In the genomic region with DNA sequence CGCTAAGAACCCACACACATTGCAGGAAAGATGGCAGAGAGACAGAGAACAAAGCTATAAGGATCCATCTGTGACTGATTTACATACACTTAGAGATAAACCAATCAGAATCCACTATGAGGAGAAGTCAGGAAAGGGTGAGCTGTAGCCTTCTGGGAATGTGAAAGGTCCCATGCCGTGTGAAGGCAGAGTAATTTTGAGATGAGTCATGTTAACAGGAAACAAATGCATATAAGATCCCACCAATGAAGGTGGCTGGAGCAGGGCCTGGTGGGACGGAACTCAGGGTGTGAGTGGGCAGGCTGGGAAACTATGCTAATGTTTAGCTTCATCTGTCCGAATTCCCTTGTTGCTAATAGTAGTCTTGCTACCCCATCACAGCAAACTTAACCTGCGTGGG, we compare ENCODE assay signal across 24 mouse cellular contexts.
DNase-seq lines count a peak whose midpoint lies in the region; ATAC-seq and TF ChIP-seq lines count a peak whose summit lies in the region.
"Had no signal": no experiment of that assay in that cellular context is flagged by ENCODE, and none has a peak within 500 bp of the region (broad histone marks: within the 10 kb centered on the region; RNA-seq: fewer than 3 reads in every experiment).

No protein-coding gene starts in this region.

- intact Hi-C loops in left cerebral cortex, adult 2 months (cut with DNase I) = loop anchor here (5.0 kb wide), 1 partner anchor 84 kb away; no protein-coding TSS in a partner anchor
- intact Hi-C loops in left cerebral cortex, postnatal 4 days (cut with DNase I) = no loop called here

- TF ChIP-seq CTCF in left cerebral cortex, adult 2 months (IDR thresholded peaks at IDR 0.05) = no peak

- no peaks in the 10 kb centered on the region for H3K27me3 ChIP-seq in myocyte (ENCODE audit: control insufficient read depth, insufficient read depth, insufficient read length)
- H3K27me3 ChIP-seq in heart, embryonic 11.5 days (ENCODE audit: control insufficient read depth, insufficient read depth, low read length) = no peaks in the 10 kb centered on the region
- H3K27me3 ChIP-seq: embryonic facial prominence, embryonic 15.5 days; forebrain, embryonic 12.5 days; hindbrain, embryonic 12.5 days; hindbrain, embryonic 15.5 days; Patski had no signal

- H3ac ChIP-seq in myocyte (ENCODE audit: control insufficient read depth, insufficient read length) = no peak overlapping the region

- no peaks in the 10 kb centered on the region for H3K79me2 ChIP-seq in myocyte (ENCODE audit: control insufficient read depth, insufficient read depth)

- no peak overlapping the region for H3K9ac ChIP-seq in heart, embryonic 11.5 days (ENCODE audit: low read depth, low read length)
- H3K9ac ChIP-seq: embryonic facial prominence, embryonic 15.5 days; forebrain, embryonic 12.5 days; hindbrain, embryonic 12.5 days; hindbrain, embryonic 15.5 days had no signal

- no peaks in the 10 kb centered on the region for H3K9me3 ChIP-seq in heart, embryonic 11.5 days (replicated peaks; ENCODE audit: control insufficient read depth, low read length)
- H3K9me3 ChIP-seq: embryonic facial prominence, embryonic 15.5 days; forebrain, embryonic 12.5 days; heart, embryonic 10.5 days; hindbrain, embryonic 12.5 days; hindbrain, embryonic 15.5 days had no signal

- WGBS in heart, embryonic 11.5 days (ENCODE audit: insufficient replicate concordance) = 72% methylated on average over 5 of the region's 5 CpGs

- ATAC-seq in cerebellum, adult (ENCODE audit: insufficient number of reproducible peaks, low FRiP score, low TSS enrichment) = no peak
- ATAC-seq in heart, embryonic 11.5 days (replicated peaks; ENCODE audit: insufficient number of reproducible peaks, low FRiP score, low TSS enrichment) = no peak
- ATAC-seq: Patski had no signal

- H3K36me3 ChIP-seq in myocyte (ENCODE audit: control insufficient read depth, insufficient read depth) = no peaks in the 10 kb centered on the region
- no peaks in the 10 kb centered on the region for H3K36me3 ChIP-seq in heart, embryonic 11.5 days (ENCODE audit: control insufficient read depth, insufficient read depth, low read length)
- H3K36me3 ChIP-seq: embryonic facial prominence, embryonic 15.5 days; forebrain, embryonic 12.5 days; heart, embryonic 10.5 days; hindbrain, embryonic 12.5 days; hindbrain, embryonic 15.5 days had no signal

- peak overlapping the region; percentile 79 for H3K27ac ChIP-seq in left cerebral cortex, adult 2 months
- H3K27ac ChIP-seq in heart, embryonic 11.5 days (ENCODE audit: low read depth, low read length) = no peak overlapping the region
- H3K27ac ChIP-seq: embryonic facial prominence, embryonic 15.5 days; forebrain, embryonic 12.5 days; heart, adult 2 months; heart, embryonic 10.5 days; hindbrain, embryonic 12.5 days; hindbrain, embryonic 15.5 days had no signal

- no peak for TF ChIP-seq POLR2A in myocyte (IDR thresholded peaks at IDR 0.05; ENCODE audit: insufficient read length, low read depth)

- DNase-seq in left cerebral cortex, adult 2 months (ENCODE audit: extremely low spot score in 1 of 2, low spot score in 2 of 2) = no peak
- no peak for DNase-seq in left cerebral cortex, postnatal 4 days
- DNase-seq in 416B (ENCODE audit: low read depth) = peak; percentile 7
- DNase-seq in adipocyte (ENCODE audit: low spot score) = peak; percentile 18
- DNase-seq in natural killer cell, adult 2 months (ENCODE audit: low spot score in 2 of 2) = no peak
- DNase-seq: adrenal gland, adult 2 months; adrenal gland, postnatal 14 days; cerebellum, adult 18-20 months; cerebellum, adult 9-10 months; cerebellum, postnatal 14 days; gastrocnemius, postnatal 10 days; gastrocnemius, postnatal 36 days; heart, adult 2 months; kidney, adult 11 months had no signal

- H3K4me1 ChIP-seq in heart, embryonic 11.5 days (ENCODE audit: control insufficient read depth, insufficient read depth, low read length) = no peaks in the 10 kb centered on the region
- H3K4me1 ChIP-seq: embryonic facial prominence, embryonic 15.5 days; heart, embryonic 10.5 days; hindbrain, embryonic 12.5 days; hindbrain, embryonic 15.5 days had no signal

- H3K4me2 ChIP-seq in myocyte (ENCODE audit: low read depth) = peak overlapping the region; percentile 35
- H3K4me2 ChIP-seq in heart, embryonic 11.5 days = no peak overlapping the region
- H3K4me2 ChIP-seq: embryonic facial prominence, embryonic 15.5 days; forebrain, embryonic 12.5 days; hindbrain, embryonic 12.5 days; hindbrain, embryonic 15.5 days had no signal

- no peak overlapping the region for H3K4me3 ChIP-seq in left cerebral cortex, adult 2 months
- H3K4me3 ChIP-seq in myocyte = no peak overlapping the region
- no peak overlapping the region for H3K4me3 ChIP-seq in heart, embryonic 11.5 days (ENCODE audit: low read depth, low read length)
- H3K4me3 ChIP-seq: embryonic facial prominence, embryonic 15.5 days; erythroblast, embryonic 14.5 days; forebrain, embryonic 12.5 days; heart, adult 2 months; heart, embryonic 10.5 days; hindbrain, embryonic 12.5 days; hindbrain, embryonic 15.5 days had no signal

TF ChIP-seq in myocyte, 11 proteins besides CTCF, POLR2A, EP300 and RAD21:
- no peak for TF ChIP-seq TCF3 (IDR thresholded peaks at IDR 0.05; ENCODE audit: insufficient read length, low read depth)
- no peak for TF ChIP-seq TCF12 (IDR thresholded peaks at IDR 0.05; ENCODE audit: insufficient read depth, poor library complexity, severe bottlenecking)
- no peak for TF ChIP-seq MYOD1 (IDR thresholded peaks at IDR 0.05; ENCODE audit: control insufficient read depth in 1 of 3, insufficient read length in 2 of 3, low read depth in 2 of 3)

Comparison
In these comparisons a context has a peak if more than half of its experiments do, and no peak if none do; other contexts are left out.
1. DNase-seq: peak in 416B (single experiment) and adipocyte (single experiment); none in left cerebral cortex, adult 2 months (0 of 2), left cerebral cortex, postnatal 4 days (single experiment) and natural killer cell, adult 2 months (0 of 2).